Mouse (Mus musculus) megakaryocyte, embryonic 14.5 days (primary cell): ENCODE data around the gene Inpp5a. TPM values are rescaled to one million over a fixed set of nuclear protein-coding genes. Genes with fewer than 3 reads are reported as not detected.

Experiments
- H3K27me3 ChIP-seq: replicated peaks from 2 replicates; pipeline ENCODE3; 2012; ENCODE audit warnings: inconsistent platforms
- H3K36me3 ChIP-seq: replicated peaks from 2 replicates; pipeline ENCODE3; 2012; ENCODE audit warnings: low read length, inconsistent platforms, mixed read lengths
- H3K4me1 ChIP-seq: 2 replicates; pipeline ENCODE4 v1.6.1; 2012; ENCODE audit warnings: inconsistent platforms
- H3K4me3 ChIP-seq: replicated peaks from 2 replicates; pipeline ENCODE3; 2012; ENCODE audit warnings: moderate library complexity, mild to moderate bottlenecking, inconsistent platforms
- H3K9me3 ChIP-seq: 2 replicates; pipeline ENCODE4 v1.6.1; 2012; ENCODE audit warnings: inconsistent platforms
- FLI1 ChIP-seq: IDR thresholded peaks from 2 replicates; pipeline ENCODE4 v1.6.1; 2012; ENCODE audit warnings: low read length, inconsistent platforms, mixed read lengths
- GATA1 ChIP-seq: IDR thresholded peaks from 3 replicates; pipeline ENCODE4 v1.6.1; 2012; ENCODE audit warnings: mixed read lengths, low read length, inconsistent platforms, borderline replicate concordance
- polyA plus RNA-seq: library from polyadenylated mRNA; stranded (reverse); fragments of >175 nt; gene quantifications from 2 replicates; pipeline ENCODE4 v1.2.3, GENCODE M21; 2012; ENCODE audit warnings: low replicate concordance; ENCODE audit not compliant: insufficient read depth

Gene Inpp5a
- polyA plus RNA-seq, 1 experiment = 95.0 TPM

DNA sequence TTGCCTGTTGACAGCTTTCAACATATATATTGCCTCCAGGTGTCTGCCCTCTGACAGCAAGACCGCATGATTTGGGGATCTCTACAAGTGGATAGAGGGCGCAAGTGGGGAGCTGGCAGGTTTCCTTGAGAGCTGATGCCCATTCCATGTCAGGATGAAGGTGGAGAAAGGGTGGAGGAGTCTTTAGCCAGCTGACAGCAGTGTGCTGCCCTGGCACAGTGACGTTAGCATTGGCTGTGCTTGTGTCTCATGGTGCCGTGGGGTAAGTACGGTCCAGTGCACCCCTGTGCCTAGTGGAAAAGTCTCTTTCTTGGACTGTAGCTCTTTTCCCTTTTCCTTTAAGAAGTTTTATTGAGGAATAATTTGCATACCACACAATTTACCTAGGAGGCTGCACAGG is 9.2 kb downstream of the Inpp5a start:
- H3K9me3 ChIP-seq = no peaks in the 10 kb centered on the region
- H3K27me3 ChIP-seq = no peaks in the 10 kb centered on the region
- H3K36me3 ChIP-seq = peaks cover 96% of the 10 kb centered on the region
- H3K4me1 ChIP-seq = peaks cover 98% of the 10 kb centered on the region
- H3K4me3 ChIP-seq = peak overlapping the region; percentile 66
- no peak for TF ChIP-seq GATA1
- no peak for TF ChIP-seq FLI1

DNA sequence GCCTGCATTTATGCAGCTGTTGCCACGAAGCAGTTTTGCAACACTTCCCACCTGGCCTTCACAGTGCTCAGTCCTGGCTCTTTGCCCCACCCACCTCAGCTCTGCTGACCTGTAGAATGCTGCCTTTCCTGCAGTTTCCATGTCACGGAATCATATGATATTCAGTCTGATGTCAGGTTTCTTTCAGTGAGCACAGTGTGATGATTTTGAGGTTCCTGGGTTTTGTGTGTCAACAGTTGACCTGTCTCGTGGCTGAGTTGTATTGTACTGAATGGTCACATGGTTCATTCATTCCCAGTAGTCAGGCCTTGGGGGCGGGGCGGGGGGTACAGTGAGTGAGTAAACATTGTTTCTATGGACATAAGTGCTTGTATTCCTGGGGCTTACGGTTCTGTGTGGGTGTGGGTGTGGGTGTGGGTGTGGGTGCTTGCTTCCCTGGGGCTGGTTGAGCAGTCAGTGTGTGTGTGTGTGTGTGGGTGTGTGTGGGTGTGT is 9.7 kb downstream of the Inpp5a start:
- TF ChIP-seq GATA1 (no peak), FLI1 (no peak)
- no peaks in the 10 kb centered on the region for H3K9me3 ChIP-seq
- peak overlapping the region; percentile 7 for H3K4me3 ChIP-seq
- no peaks in the 10 kb centered on the region for H3K27me3 ChIP-seq
- H3K36me3 ChIP-seq = peaks cover 96% of the 10 kb centered on the region
- H3K4me1 ChIP-seq = peaks cover 98% of the 10 kb centered on the region

DNA sequence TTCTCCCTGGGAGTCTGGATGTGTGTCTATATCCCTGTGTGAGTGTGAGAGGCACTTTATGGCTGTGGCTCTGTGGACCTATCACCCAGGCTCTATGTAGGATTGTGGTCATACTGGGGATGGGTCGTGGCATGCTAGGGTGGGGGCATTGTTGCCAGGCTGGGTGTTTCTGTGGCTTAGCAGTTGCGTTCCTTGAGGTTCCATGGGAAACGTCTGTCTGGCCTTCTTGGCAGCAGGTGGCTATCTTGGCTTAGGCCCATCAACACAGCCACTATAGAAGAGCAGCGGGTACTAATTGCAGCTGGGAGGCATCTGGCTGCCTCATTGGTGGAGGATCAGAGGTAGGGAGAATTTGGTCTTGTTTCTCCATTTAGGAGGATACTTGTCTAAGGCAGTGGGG is 10.7 kb downstream of the Inpp5a start:
- peaks cover 95% of the 10 kb centered on the region for H3K36me3 ChIP-seq
- peak overlapping the region; percentile 7 for H3K4me3 ChIP-seq
- H3K27me3 ChIP-seq = no peaks in the 10 kb centered on the region
- TF ChIP-seq GATA1 = no peak
- no peak for TF ChIP-seq FLI1
- no peaks in the 10 kb centered on the region for H3K9me3 ChIP-seq
- H3K4me1 ChIP-seq = peaks cover 98% of the 10 kb centered on the region

DNA sequence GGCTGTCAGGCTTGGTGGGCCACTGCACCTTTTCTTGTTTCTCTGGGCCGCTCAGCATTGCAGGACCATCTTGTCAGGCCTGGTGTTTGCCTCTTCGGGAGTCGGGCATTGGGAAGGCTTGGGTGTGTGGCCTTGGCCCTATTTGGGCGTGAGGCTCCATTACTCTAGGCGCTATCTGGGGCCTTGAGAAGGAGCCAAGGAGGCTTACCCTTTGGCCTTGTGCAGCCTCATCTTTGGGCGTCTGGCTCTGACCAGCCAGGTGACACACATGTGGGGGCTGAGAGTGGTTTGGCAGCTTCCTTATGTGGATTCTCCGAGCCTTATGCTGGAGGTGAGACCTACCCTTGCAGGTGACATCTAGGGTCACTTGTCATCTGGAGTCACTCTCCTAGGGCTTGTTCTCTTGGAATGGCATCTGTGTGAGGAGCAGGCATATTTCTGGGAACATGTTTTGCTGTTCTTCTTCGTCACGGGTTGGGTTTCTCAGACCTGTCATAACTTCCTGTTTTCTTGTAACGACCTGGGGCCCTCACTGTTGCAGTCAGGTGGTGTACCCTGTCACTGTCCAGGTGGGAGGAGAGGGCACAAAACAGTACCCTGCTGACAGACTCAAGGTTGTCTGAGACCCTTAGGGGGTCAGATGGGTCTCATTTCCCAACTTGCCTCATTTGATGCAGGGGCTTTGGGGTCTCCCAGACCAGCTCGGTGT is 11.2 kb downstream of the Inpp5a start:
- Histone ChIP-seq H3K4me3 (peak overlapping the region; percentile 86), H3K36me3 (peaks cover 95% of the 10 kb centered on the region), H3K9me3 (no peaks in the 10 kb centered on the region), H3K4me1 (peaks cover 98% of the 10 kb centered on the region), H3K27me3 (no peaks in the 10 kb centered on the region)
- no peak for TF ChIP-seq GATA1
- no peak for TF ChIP-seq FLI1

DNA sequence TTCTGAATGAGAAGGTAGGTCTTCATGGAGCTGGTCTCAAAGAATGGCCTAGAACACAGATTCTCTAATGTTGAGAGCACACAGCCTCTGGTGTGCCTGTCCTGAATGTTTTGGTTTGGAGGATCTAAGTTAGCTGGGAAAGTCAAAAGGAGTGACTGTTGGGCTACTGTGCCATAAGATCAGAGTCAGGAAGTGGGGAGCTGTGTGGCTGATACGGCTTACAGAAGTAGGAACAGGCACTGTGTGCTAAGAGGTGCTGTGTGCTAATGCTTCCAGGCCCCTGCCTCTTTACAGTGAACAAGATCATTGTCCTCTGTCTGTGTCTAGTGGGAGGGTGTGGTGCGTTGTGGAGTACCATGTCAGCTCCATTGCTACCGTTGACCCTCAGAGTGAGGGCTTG is 12.0 kb downstream of the Inpp5a start:
- Histone ChIP-seq H3K9me3 (no peaks in the 10 kb centered on the region), H3K4me3 (peak overlapping the region; percentile 86), H3K4me1 (peaks cover 98% of the 10 kb centered on the region), H3K27me3 (no peaks in the 10 kb centered on the region), H3K36me3 (peaks cover 95% of the 10 kb centered on the region)
- TF ChIP-seq GATA1 (no peak), FLI1 (no peak)

GRCm38 (mm10) chr7:139401791-139402190 is 12.9 kb downstream of the Inpp5a start:
- Histone ChIP-seq H3K9me3 (no peaks in the 10 kb centered on the region), H3K4me1 (peaks cover 98% of the 10 kb centered on the region), H3K27me3 (no peaks in the 10 kb centered on the region), H3K36me3 (peaks cover 96% of the 10 kb centered on the region), H3K4me3 (peak overlapping the region; percentile 24)
- no peak for TF ChIP-seq FLI1
- no peak for TF ChIP-seq GATA1

DNA sequence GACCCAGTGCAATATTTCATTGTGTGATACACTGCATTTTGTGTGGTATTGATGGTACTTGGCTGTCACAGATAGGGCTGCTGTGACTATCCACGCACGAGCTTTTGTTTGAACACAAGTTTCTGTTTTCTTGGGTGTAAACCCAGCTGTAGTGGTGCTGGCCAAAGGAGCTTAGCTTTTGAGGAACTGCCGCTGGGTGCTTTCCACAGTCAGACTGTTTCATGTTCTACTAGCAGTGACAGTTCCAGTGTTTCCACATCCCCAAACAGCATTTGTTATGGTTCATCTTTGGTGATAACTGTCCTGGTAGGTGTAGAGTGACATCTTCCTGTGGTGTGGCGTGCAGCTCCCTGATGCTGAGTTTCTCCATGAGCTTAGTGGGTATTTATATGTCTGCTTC is 13.8 kb downstream of the Inpp5a start:
- H3K36me3 ChIP-seq = peaks cover 97% of the 10 kb centered on the region
- peak overlapping the region; percentile 69 for H3K4me3 ChIP-seq
- no peaks in the 10 kb centered on the region for H3K27me3 ChIP-seq
- H3K4me1 ChIP-seq = peaks cover 100% of the 10 kb centered on the region
- no peak for TF ChIP-seq FLI1
- no peak for TF ChIP-seq GATA1
- no peaks in the 10 kb centered on the region for H3K9me3 ChIP-seq

DNA sequence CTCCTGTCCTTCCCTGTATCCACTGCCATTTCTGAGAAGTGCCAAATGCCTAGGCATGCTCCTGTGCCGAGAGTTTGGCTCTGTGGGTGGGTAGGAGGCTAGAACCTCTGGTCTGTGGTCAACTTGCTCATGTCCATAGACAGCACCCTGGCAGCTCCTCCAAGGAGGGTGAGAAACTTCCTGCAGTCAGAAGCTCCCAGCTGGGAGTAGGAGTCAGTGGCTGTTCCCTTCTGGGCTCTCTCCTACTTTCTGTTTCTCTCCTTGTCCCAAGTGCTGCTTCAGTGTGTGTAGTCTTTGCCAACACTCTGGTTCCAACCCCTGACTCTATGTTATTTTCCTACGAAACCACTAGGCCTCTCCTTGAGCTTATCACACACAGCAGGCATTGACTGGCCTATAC is 17.7 kb downstream of the Inpp5a start:
- no peaks in the 10 kb centered on the region for H3K27me3 ChIP-seq
- peaks cover 100% of the 10 kb centered on the region for H3K4me1 ChIP-seq
- TF ChIP-seq GATA1 (no peak), FLI1 (no peak)
- peaks cover 95% of the 10 kb centered on the region for H3K36me3 ChIP-seq
- H3K4me3 ChIP-seq = peak overlapping the region; percentile 85
- H3K9me3 ChIP-seq = no peaks in the 10 kb centered on the region

DNA sequence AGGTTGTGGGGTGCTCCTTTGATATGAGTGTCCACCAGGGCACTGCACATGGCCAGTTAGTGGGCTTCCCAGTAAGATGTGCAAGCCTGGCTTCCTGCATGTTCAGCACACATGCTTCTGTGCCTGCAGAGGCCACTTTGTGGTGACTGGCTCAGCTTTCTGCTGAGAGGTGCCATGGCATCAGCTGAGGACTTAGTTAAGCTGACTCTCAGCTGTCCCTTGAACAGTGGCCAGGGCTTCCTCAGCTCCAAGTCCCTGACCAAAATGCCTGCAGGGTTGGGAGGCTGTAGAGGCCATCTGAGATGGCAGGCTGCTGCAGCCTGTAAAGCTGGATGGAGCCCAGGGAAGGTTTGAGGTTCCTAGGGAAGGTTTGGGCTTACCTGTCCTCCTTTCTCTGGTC is 19.1 kb downstream of the Inpp5a start:
- TF ChIP-seq GATA1 (no peak), FLI1 (no peak)
- Histone ChIP-seq H3K9me3 (no peaks in the 10 kb centered on the region), H3K27me3 (no peaks in the 10 kb centered on the region), H3K36me3 (peaks cover 88% of the 10 kb centered on the region), H3K4me3 (peak overlapping the region; percentile 47), H3K4me1 (peaks cover 100% of the 10 kb centered on the region)

GRCm38 (mm10) chr7:139409903-139410302 is 21.0 kb downstream of the Inpp5a start:
- Histone ChIP-seq H3K36me3 (peaks cover 90% of the 10 kb centered on the region), H3K4me3 (no peak overlapping the region), H3K9me3 (no peaks in the 10 kb centered on the region), H3K4me1 (peaks cover 100% of the 10 kb centered on the region), H3K27me3 (no peaks in the 10 kb centered on the region)
- TF ChIP-seq FLI1 (no peak), GATA1 (no peak)
